Mouse (Mus musculus): ENCODE results near the gene Stn1. TPM values are rescaled to one million over a fixed set of nuclear protein-coding genes. Genes with fewer than 3 reads are reported as not detected.

Gene Stn1
- polyA plus RNA-seq, 1 experiment: 10.1 TPM

- H3K27ac ChIP-seq (ENCODE audit: insufficient read depth, low read length): no peak overlapping the region
- TF ChIP-seq POLR2A (IDR thresholded peaks at IDR 0.05; ENCODE audit: borderline replicate concordance, insufficient read depth, low read length): no peak
- TF ChIP-seq CTCF (IDR thresholded peaks at IDR 0.05; ENCODE audit: borderline replicate concordance, insufficient read depth, low read depth, low read length): no peak
- no peaks in the 10 kb centered on the region for H3K4me1 ChIP-seq (ENCODE audit: control insufficient read depth, insufficient read depth, low read length)
- peak in 1 of 2 experiments; percentile 8 for DNase-seq
- WGBS: 73% methylated on average over 6 of the region's 6 CpGs
- H3K4me3 ChIP-seq (replicated peaks; ENCODE audit: insufficient read depth, low read depth, low read length): no peak overlapping the region
- no peaks in the 10 kb centered on the region for H3K27me3 ChIP-seq (ENCODE audit: control insufficient read depth, insufficient read depth, low read length)
Observed at GRCm38 (mm10) chr19:47537879-47538278, 572 bp upstream of the Stn1 start.

- TF ChIP-seq POLR2A (IDR thresholded peaks at IDR 0.05; ENCODE audit: borderline replicate concordance, insufficient read depth, low read length) (peak; percentile 73), CTCF (IDR thresholded peaks at IDR 0.05; ENCODE audit: borderline replicate concordance, insufficient read depth, low read depth, low read length) (no peak)
- peak overlapping the region; percentile 72 for H3K4me3 ChIP-seq (replicated peaks; ENCODE audit: insufficient read depth, low read depth, low read length)
- no peak overlapping the region for H3K27ac ChIP-seq (ENCODE audit: insufficient read depth, low read length)
- no peaks in the 10 kb centered on the region for H3K27me3 ChIP-seq (ENCODE audit: control insufficient read depth, insufficient read depth, low read length)
- H3K4me1 ChIP-seq (ENCODE audit: control insufficient read depth, insufficient read depth, low read length): no peaks in the 10 kb centered on the region
- DNase-seq: peak; percentile 95 to 96
- 4% methylated on average over 39 of the region's 39 CpGs for WGBS
Observed at GRCm38 (mm10) chr19:47536521-47537299, 597 bp downstream of the Stn1 start.

- no peak for DNase-seq
- H3K27me3 ChIP-seq (ENCODE audit: control insufficient read depth, insufficient read depth, low read length): no peaks in the 10 kb centered on the region
- no peaks in the 10 kb centered on the region for H3K4me1 ChIP-seq (ENCODE audit: control insufficient read depth, insufficient read depth, low read length)
- no peak overlapping the region for H3K27ac ChIP-seq (ENCODE audit: insufficient read depth, low read length)
- H3K4me3 ChIP-seq (replicated peaks; ENCODE audit: insufficient read depth, low read depth, low read length): no peak overlapping the region
- 60% methylated on average over 1 of the region's 1 CpGs for WGBS
- TF ChIP-seq CTCF (IDR thresholded peaks at IDR 0.05; ENCODE audit: borderline replicate concordance, insufficient read depth, low read depth, low read length) (no peak), POLR2A (IDR thresholded peaks at IDR 0.05; ENCODE audit: borderline replicate concordance, insufficient read depth, low read length) (no peak)
Observed at GRCm38 (mm10) chr19:47534131-47534530, 3.2 kb downstream of the Stn1 start.

GRCm38 (mm10) chr19:47532449-47532848 lies 4.9 kb downstream of the Stn1 start:
- WGBS: 93% methylated on average over 3 of the region's 3 CpGs
- H3K4me3 ChIP-seq (replicated peaks; ENCODE audit: insufficient read depth, low read depth, low read length): no peak overlapping the region
- no peak for TF ChIP-seq POLR2A (IDR thresholded peaks at IDR 0.05; ENCODE audit: borderline replicate concordance, insufficient read depth, low read length)
- TF ChIP-seq CTCF (IDR thresholded peaks at IDR 0.05; ENCODE audit: borderline replicate concordance, insufficient read depth, low read depth, low read length): peak; percentile 24; the same call in 1 of the 2 replicates

GRCm38 (mm10) chr19:47531309-47531708 lies 6.0 kb downstream of the Stn1 start:
- Histone ChIP-seq H3K4me1 (ENCODE audit: control insufficient read depth, insufficient read depth, low read length) (no peaks in the 10 kb centered on the region), H3K27ac (ENCODE audit: insufficient read depth, low read length) (no peak overlapping the region), H3K4me3 (replicated peaks; ENCODE audit: insufficient read depth, low read depth, low read length) (no peak overlapping the region), H3K27me3 (ENCODE audit: control insufficient read depth, insufficient read depth, low read length) (no peaks in the 10 kb centered on the region)
- TF ChIP-seq POLR2A (IDR thresholded peaks at IDR 0.05; ENCODE audit: borderline replicate concordance, insufficient read depth, low read length): no peak
- WGBS: 86% methylated on average over 5 of the region's 5 CpGs
- DNase-seq: no peak

More at GRCm38 (mm10) chr19:47532449-47532848, 4.9 kb downstream of the Stn1 start:
- H3K4me1 ChIP-seq (ENCODE audit: control insufficient read depth, insufficient read depth, low read length): no peaks in the 10 kb centered on the region
- DNase-seq: no peak
- H3K27me3 ChIP-seq (ENCODE audit: control insufficient read depth, insufficient read depth, low read length): no peaks in the 10 kb centered on the region
- H3K27ac ChIP-seq (ENCODE audit: insufficient read depth, low read length): no peak overlapping the region

- no peak for TF ChIP-seq POLR2A (IDR thresholded peaks at IDR 0.05; ENCODE audit: borderline replicate concordance, insufficient read depth, low read length)
- no peak for TF ChIP-seq CTCF (IDR thresholded peaks at IDR 0.05; ENCODE audit: borderline replicate concordance, insufficient read depth, low read depth, low read length)
- WGBS: 72% methylated on average over 21 of the region's 21 CpGs
- Histone ChIP-seq H3K27me3 (ENCODE audit: control insufficient read depth, insufficient read depth, low read length) (no peaks in the 10 kb centered on the region), H3K4me3 (replicated peaks; ENCODE audit: insufficient read depth, low read depth, low read length) (no peak overlapping the region), H3K27ac (ENCODE audit: insufficient read depth, low read length) (no peak overlapping the region), H3K4me1 (ENCODE audit: control insufficient read depth, insufficient read depth, low read length) (no peaks in the 10 kb centered on the region)
- no peak for DNase-seq
Observed at GRCm38 (mm10) chr19:47526239-47526986, 10.9 kb downstream of the Stn1 start.

- 69% methylated on average over 8 of the region's 8 CpGs for WGBS
- TF ChIP-seq CTCF (IDR thresholded peaks at IDR 0.05; ENCODE audit: borderline replicate concordance, insufficient read depth, low read depth, low read length): no peak
- no peak for TF ChIP-seq POLR2A (IDR thresholded peaks at IDR 0.05; ENCODE audit: borderline replicate concordance, insufficient read depth, low read length)
- H3K27ac ChIP-seq (ENCODE audit: insufficient read depth, low read length): no peak overlapping the region
- no peak for DNase-seq
- no peak overlapping the region for H3K4me3 ChIP-seq (replicated peaks; ENCODE audit: insufficient read depth, low read depth, low read length)
- no peaks in the 10 kb centered on the region for H3K27me3 ChIP-seq (ENCODE audit: control insufficient read depth, insufficient read depth, low read length)
- no peaks in the 10 kb centered on the region for H3K4me1 ChIP-seq (ENCODE audit: control insufficient read depth, insufficient read depth, low read length)
Observed at GRCm38 (mm10) chr19:47524905-47525304, 12.4 kb downstream of the Stn1 start.

GRCm38 (mm10) chr19:47521403-47521802 lies 15.9 kb downstream of the Stn1 start:
- Histone ChIP-seq H3K4me3 (replicated peaks; ENCODE audit: insufficient read depth, low read depth, low read length) (no peak overlapping the region), H3K27ac (ENCODE audit: insufficient read depth, low read length) (no peak overlapping the region), H3K4me1 (ENCODE audit: control insufficient read depth, insufficient read depth, low read length) (no peaks in the 10 kb centered on the region), H3K27me3 (ENCODE audit: control insufficient read depth, insufficient read depth, low read length) (no peaks in the 10 kb centered on the region)
- TF ChIP-seq CTCF (IDR thresholded peaks at IDR 0.05; ENCODE audit: borderline replicate concordance, insufficient read depth, low read depth, low read length) (no peak), POLR2A (IDR thresholded peaks at IDR 0.05; ENCODE audit: borderline replicate concordance, insufficient read depth, low read length) (no peak)
- WGBS: 41% methylated on average over 5 of the region's 5 CpGs
- DNase-seq: no peak
